Mouse (Mus musculus): ENCODE data around the gene Tomm7. TPM values are rescaled to one million over a fixed set of nuclear protein-coding genes. Genes with fewer than 3 reads are reported as not detected.
"Not testable (repeated sequence)": the region's sequence is repeated elsewhere in the genome, so short reads cannot be mapped to it uniquely, and the experiment has no call there.

Gene Tomm7
- total RNA-seq, 2 experiments from 2014 or later: 73.7 to 74.5 TPM

GRCm38 (mm10) chr5:23856164-23856563 is 12.2 kb upstream of the Tomm7 start:
- DNase-seq (ENCODE audit: extremely low spot score in 1 of 2, low spot score in 2 of 2): no peak
- intact Hi-C loops (cut with DNase I): no loop called here

DNA sequence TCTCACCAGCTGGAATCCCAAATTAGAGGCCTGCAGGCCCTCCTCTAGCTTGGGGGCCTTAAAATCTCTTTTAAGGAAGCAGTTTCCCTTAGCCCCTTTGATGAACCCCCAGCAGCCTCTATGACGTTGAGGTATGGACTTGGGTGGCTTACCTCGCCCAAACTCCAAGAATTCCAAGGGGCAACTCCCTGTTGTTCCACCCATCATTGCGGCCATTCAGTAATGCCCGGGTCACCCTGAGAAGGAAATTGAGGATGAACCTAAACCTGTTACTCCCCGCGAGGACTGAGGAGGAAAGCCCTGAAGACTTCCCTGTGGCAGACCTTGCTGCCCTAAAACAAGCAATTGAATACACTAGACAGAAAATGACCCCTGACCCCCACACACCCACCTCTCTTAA is 11.5 kb upstream of the Tomm7 start:
- DNase-seq (ENCODE audit: extremely low spot score in 1 of 2, low spot score in 2 of 2): no peak
- intact Hi-C loops (cut with DNase I): no loop called here

DNA sequence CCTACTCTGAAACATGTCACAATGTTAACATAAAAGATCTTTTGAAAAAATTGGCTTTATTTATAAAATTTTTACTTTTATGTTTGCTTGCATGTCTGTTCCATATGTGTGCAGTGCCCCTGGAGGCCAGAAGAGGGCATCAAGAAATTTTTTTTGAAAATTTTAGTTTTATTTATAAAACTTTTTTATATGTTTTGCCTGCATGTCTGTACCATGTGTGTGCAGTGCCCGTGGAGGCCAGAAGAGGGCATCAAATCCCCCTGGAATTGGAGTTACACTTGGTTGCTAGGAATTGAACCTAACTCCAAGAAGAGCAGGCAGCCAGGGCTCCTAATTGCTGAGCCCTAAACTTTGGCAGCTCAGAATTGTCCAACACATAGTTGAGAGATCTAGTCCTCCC is 9.0 kb upstream of the Tomm7 start:
- intact Hi-C loops (cut with DNase I): not testable (repeated sequence)
- peak in 1 of 2 experiments; percentile 48 for DNase-seq (ENCODE audit: extremely low spot score in 1 of 2, low spot score in 2 of 2)

DNA sequence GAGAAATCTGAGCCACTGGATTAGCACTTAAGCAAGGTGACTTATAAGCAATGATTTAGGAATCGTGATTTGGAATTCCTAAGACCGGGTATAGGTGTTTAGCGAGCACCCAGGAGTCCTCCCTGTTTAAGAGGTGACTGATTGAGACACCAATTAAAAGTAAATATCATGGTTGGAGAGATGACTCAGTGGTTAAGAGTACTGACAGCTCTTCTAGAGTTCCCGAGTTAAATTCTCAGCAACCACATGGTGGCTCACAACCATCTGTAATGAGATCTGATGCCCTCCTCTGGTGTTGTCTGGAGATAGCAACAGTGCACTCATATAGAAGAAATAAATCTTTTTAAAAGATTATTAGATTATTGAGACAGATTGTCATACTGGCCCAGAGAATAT is 7.2 kb upstream of the Tomm7 start:
- DNase-seq (ENCODE audit: extremely low spot score in 1 of 2, low spot score in 2 of 2): not testable (repeated sequence)
- intact Hi-C loops (cut with DNase I): loop anchor here (2.0 kb wide), 1 partner anchor 226 kb away; no protein-coding TSS in a partner anchor

DNA sequence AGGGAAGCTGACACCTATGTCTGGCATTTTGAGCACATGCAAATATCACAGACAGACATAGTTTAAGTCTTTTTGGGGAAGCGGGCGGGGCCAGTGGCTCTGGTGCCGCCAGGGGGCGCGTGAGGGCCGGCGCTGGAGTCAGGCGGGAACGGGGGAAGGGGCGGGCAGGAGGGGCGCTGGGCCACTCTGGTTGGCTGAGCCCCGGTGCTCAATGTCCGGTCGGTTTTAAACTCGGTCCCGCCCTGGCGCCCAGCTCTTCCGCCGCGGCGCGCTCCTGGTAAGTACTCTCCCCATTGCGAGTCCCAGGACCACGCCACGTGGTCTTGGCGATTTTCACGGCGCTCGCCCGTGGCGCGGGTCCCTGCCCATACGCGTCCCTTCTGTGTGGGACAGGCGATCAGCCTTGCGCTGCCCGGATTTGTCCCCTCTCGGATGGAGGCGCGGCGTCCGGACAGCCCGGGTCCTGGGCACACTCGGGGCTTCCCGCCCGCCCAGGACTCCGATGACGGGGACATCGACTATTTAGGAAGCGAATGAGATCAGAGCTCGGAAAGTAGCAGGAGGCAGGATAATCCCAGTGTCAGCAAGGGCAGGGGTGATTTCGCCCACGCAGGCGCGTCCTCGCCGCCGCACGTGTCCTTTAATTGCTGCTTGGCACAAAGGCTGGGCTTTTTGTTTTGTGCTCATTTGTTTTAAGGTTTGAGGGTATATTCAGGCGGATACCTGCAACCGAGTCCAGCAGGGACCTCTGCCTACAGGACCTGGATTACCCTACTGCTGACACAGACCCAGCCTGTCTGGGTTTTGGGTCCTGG is 6.6 kb upstream of the Tomm7 start:
- peak; percentile 83 to 93 for DNase-seq (ENCODE audit: extremely low spot score in 1 of 2, low spot score in 2 of 2)
- intact Hi-C loops (cut with DNase I): loop anchor here (2.0 kb wide), 1 partner anchor 226 kb away; no protein-coding TSS in a partner anchor

- DNase-seq (ENCODE audit: extremely low spot score in 1 of 2, low spot score in 2 of 2): no peak
- intact Hi-C loops (cut with DNase I): no loop called here
Observed at GRCm38 (mm10) chr5:23845141-23845540, 1.2 kb upstream of the Tomm7 start.

- intact Hi-C loops (cut with DNase I): no loop called here
- DNase-seq (ENCODE audit: extremely low spot score in 1 of 2, low spot score in 2 of 2): peak; percentile 44 to 74
Observed at GRCm38 (mm10) chr5:23844531-23844841, 525 bp upstream of the Tomm7 start.

- intact Hi-C loops (cut with DNase I): no loop called here
- DNase-seq (ENCODE audit: extremely low spot score in 1 of 2, low spot score in 2 of 2): no peak
Observed at GRCm38 (mm10) chr5:23838158-23838557, 5.8 kb downstream of the Tomm7 start.

DNA sequence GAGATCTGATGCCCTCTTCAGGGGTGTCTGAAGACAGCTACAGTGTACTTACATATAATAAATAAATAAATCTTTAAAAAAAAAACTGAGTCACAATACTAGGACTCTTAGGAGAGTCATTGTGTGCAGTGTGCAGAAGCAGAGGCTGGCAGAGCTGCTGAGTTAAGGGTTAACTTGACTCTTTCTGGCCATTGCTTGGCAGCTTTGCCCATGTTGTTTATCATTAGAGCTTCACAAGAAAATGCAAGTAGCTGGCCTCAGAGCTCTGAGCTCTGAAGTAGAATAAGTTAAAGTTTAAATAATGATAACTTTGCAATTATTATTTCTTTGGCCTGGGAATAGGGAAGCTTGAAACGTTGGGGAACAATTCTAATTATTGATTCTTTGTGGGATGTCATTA is 8.3 kb downstream of the Tomm7 start:
- intact Hi-C loops (cut with DNase I); DNase-seq (ENCODE audit: extremely low spot score in 1 of 2, low spot score in 2 of 2): not testable (repeated sequence)

DNA sequence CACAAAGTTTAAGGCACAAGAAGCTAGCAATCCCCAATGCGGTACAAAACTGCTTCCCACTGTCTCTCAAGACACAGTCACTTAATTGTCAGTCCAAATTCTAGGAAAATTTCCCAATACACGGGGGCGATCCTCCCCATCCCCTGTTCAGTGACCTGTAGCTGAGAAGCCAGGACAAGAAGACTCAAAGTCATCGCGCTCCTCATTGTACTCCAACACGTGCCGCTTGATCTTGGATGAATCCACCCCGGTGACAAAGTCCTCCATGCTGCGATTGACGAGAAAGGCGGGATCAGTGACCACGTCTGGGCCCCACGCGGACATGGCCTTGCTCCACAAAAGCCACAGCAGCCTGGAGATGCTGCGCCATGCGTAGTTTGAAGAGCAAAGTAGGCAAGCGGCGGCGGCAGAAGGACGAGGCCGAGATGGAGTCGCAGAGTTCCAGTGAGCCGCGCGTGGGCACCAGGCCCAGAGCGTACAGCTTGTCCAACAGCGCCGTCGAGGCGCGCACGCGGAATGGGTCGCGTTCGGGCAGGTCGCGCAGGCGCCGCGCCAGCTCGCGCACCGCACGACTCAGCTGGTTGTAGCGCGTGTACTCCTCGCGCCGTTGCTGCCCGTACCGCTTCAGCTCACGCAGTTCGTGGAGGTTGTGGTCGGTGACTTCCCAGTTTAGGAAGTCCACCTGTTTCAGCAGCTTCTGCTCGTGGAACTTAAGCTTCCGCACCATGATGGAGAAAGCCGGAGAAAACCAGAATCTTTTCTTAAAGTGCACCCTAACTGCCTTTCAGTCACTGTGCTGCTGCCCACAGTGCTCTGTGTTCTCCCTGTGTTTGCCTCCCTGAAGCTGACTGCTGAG is 12.8 kb downstream of the Tomm7 start:
- intact Hi-C loops (cut with DNase I): no loop called here
- peak in 1 of 2 experiments; percentile 63 for DNase-seq (ENCODE audit: extremely low spot score in 1 of 2, low spot score in 2 of 2)

- intact Hi-C loops (cut with DNase I): no loop called here
- DNase-seq (ENCODE audit: extremely low spot score in 1 of 2, low spot score in 2 of 2): peak in 1 of 2 experiments; percentile 65
Observed at GRCm38 (mm10) chr5:23826321-23827004, 17.5 kb downstream of the Tomm7 start.

- intact Hi-C loops (cut with DNase I): no loop called here
- DNase-seq (ENCODE audit: extremely low spot score in 1 of 2, low spot score in 2 of 2): no peak
Observed at GRCm38 (mm10) chr5:23824171-23824733, 19.7 kb downstream of the Tomm7 start.

- intact Hi-C loops (cut with DNase I): no loop called here
- no peak for DNase-seq (ENCODE audit: extremely low spot score in 1 of 2, low spot score in 2 of 2)
Observed at GRCm38 (mm10) chr5:23822306-23822705, 21.7 kb downstream of the Tomm7 start.

- intact Hi-C loops (cut with DNase I): no loop called here
Observed at GRCm38 (mm10) chr5:23816681-23817080, 27.3 kb downstream of the Tomm7 start.

DNA sequence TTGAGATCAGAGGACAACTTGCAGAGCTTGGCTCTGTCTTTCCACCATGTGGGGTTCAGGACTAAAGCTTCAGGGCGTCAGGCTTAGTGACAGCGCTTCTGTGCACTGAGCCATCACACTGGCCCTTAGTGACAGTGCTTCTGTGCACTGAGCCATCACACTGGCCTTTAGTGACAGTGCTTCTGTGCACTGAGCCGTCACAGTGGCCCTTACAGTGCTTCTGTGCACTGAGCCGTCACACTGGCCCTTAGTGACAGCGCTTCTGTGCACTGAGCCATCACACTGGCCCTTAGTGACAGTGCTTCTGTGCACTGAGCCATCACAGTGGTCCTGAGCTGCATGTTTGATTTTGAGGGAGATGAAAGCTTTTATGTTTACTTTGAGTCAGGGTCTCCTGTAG is 29.1 kb downstream of the Tomm7 start:
- DNase-seq (ENCODE audit: extremely low spot score in 1 of 2, low spot score in 2 of 2): no peak
- intact Hi-C loops (cut with DNase I): no loop called here

More at GRCm38 (mm10) chr5:23816681-23817080, 27.3 kb downstream of the Tomm7 start:
- DNase-seq (ENCODE audit: extremely low spot score in 1 of 2, low spot score in 2 of 2): no peak

DNA sequence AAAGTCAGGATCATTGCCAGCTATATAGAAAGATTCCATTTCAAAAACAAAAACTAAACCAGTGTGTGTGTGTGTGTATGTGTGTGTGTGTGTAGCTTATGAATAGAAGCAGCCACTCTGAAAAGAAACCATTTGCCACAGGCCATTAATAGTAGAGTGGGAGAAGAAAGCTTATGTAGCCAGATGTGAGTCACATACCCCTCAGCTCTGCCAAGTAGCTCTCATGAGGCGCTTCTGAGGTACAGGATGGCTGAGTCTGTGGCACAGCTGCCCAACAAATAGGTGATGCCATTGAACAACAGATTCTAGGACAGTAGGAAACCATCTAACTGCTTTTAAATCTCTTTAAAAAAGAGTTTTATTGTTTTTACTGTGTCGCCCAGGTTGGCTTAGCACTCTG is 51.2 kb downstream of the Tomm7 start:
- intact Hi-C loops (cut with DNase I): no loop called here
- DNase-seq (ENCODE audit: extremely low spot score in 1 of 2, low spot score in 2 of 2): no peak

DNA sequence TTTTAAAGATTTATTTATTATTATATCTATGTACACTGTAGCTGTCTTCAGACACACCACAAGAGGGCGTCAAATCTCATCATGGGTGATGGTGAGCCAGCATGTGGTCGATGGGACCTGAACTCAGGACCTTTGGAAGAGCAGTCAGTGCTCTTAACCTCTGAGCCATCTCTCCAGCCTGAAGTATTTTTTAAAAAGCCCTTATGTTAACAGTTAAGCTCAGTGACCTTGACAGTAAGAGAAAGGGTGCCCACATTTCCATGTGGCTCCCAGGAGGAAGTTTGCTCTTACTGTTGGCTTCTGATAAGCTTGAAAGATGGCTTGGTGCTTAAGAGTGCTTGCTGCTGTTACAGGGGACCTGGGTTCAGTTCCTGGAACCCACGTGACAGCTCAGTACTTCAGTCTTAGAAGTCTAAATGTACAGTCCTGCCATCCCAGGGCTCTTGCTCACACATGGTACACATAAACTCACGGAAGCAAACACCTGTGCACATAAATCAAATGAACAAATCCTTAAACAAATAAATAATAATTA is 54.8 kb downstream of the Tomm7 start:
- intact Hi-C loops (cut with DNase I): no loop called here
- no peak for DNase-seq (ENCODE audit: extremely low spot score in 1 of 2, low spot score in 2 of 2)
